Mouse (Mus musculus): ENCODE data around the gene Fstl4. TPM values are rescaled to one million over a fixed set of nuclear protein-coding genes. Genes with fewer than 3 reads are reported as not detected.
"Not testable (repeated sequence)": the region's sequence is repeated elsewhere in the genome, so short reads cannot be mapped to it uniquely, and the experiment has no call there.

Gene Fstl4
- polyA plus RNA-seq, 1 experiment = 0.18 TPM

- no peaks in the 10 kb centered on the region for H3K27me3 ChIP-seq (ENCODE audit: control insufficient read depth, insufficient read depth, low read length)
- peaks cover 7% of the 10 kb centered on the region for H3K4me1 ChIP-seq (replicated peaks; ENCODE audit: control insufficient read depth, insufficient read depth, low read length)
- 64% methylated on average over 5 of the region's 5 CpGs for WGBS
- H3K36me3 ChIP-seq (ENCODE audit: control insufficient read depth, insufficient read depth, low read length) = no peaks in the 10 kb centered on the region
- DNase-seq = no peak
- H3K4me3 ChIP-seq (ENCODE audit: control insufficient read depth, insufficient read depth, low read length) = no peak overlapping the region
- no peak overlapping the region for H3K27ac ChIP-seq (ENCODE audit: control insufficient read depth, insufficient read depth, low read length)
- TF ChIP-seq CTCF (IDR thresholded peaks at IDR 0.05; ENCODE audit: borderline replicate concordance, control insufficient read depth, extremely low read depth, insufficient read depth, low read length, poor library complexity) (no peak), POLR2A (IDR thresholded peaks at IDR 0.05; ENCODE audit: control insufficient read depth, extremely low read depth, insufficient read depth, low read length, poor library complexity) (no peak)
These were observed 423.1 kb downstream of the Fstl4 start for GRCm38 (mm10) chr11:53187427-53188140.

DNA sequence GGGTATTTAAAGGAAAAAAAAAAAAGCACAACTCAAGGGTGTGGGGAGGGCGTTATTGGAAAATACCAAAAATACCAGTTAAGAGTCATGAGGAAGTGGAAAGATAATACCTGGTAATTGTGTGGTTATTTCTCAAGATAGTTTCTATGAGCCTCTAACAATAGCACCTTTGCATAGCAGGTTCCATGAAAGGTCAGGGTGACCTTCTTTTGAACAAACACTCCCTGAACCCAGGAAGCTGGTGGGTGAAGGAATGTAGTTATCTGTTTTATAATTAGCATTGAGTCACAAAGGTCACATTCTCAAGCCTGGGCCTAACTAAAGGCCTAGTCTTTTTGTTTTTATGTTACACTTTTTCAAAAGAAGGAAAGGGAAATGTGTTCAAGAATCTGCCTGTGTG is 432.1 kb downstream of the Fstl4 start:
- not testable (repeated sequence) for DNase-seq; H3K36me3 ChIP-seq (ENCODE audit: control insufficient read depth, insufficient read depth, low read length); H3K4me3 ChIP-seq (ENCODE audit: control insufficient read depth, insufficient read depth, low read length); H3K4me1 ChIP-seq (replicated peaks; ENCODE audit: control insufficient read depth, insufficient read depth, low read length); H3K27ac ChIP-seq (ENCODE audit: control insufficient read depth, insufficient read depth, low read length); H3K27me3 ChIP-seq (ENCODE audit: control insufficient read depth, insufficient read depth, low read length)
- WGBS = 97% methylated on average over 1 of the region's 1 CpGs

DNA sequence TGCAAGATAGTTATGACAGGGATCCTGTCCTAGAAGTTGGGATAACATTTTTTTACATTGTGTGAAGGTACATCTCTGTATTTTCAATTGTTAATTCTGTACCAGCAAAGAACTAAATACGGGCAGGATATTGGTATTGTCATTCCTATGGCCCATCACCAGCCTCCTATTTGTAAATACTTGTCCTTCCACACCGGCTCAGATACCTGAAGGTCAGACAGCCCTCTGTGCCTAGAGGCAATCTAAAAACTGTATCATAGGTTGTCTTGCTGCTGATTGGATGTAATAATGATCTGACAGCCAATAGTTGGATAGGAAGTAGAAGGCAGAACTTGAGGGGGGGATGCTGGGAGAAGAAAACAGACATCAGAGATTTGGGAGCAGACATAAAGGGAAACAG is 432.7 kb downstream of the Fstl4 start:
- Histone ChIP-seq H3K27me3 (ENCODE audit: control insufficient read depth, insufficient read depth, low read length) (no peaks in the 10 kb centered on the region), H3K36me3 (ENCODE audit: control insufficient read depth, insufficient read depth, low read length) (no peaks in the 10 kb centered on the region), H3K4me1 (replicated peaks; ENCODE audit: control insufficient read depth, insufficient read depth, low read length) (no peaks in the 10 kb centered on the region), H3K27ac (ENCODE audit: control insufficient read depth, insufficient read depth, low read length) (no peak overlapping the region), H3K4me3 (ENCODE audit: control insufficient read depth, insufficient read depth, low read length) (no peak overlapping the region)
- no peak for DNase-seq
- 96% methylated on average over 2 of the region's 2 CpGs for WGBS
- TF ChIP-seq CTCF (IDR thresholded peaks at IDR 0.05; ENCODE audit: borderline replicate concordance, control insufficient read depth, extremely low read depth, insufficient read depth, low read length, poor library complexity) = no peak
- TF ChIP-seq POLR2A (IDR thresholded peaks at IDR 0.05; ENCODE audit: control insufficient read depth, extremely low read depth, insufficient read depth, low read length, poor library complexity) = no peak

DNA sequence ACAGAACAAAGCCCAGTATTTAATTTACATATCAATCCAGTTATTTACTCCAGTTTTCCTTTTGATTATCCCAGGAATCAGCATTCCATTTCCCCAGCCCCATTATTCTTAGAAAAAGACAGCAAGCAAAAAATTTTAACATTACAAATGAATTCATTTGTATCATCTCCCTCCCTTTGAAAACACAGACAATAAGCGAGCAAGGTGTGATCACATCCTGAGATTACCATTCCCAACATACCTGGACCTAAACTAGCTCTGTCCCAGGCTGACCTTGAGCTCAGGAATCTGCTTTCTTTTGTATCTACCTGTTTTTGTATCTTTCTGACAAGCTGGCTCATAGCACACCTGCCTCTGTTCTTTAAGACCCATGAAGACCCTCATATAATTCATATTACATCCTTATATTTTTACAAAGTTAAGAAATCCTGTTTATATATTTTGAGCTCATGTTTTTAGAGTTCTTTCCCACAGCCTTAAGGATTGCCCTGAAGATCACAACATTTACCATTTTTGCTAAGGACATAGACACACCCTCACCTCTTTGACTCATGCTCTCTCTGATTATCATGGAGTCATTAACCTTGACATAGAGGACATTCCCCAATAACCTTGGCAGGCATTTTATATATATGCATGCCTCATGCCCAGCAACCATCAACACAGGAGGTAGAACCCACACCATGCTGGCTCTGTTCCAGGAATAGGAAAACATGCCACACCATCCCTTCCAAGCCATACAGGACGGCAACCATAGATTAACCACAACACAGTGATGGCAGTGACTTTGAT is 438.2 kb downstream of the Fstl4 start:
- Histone ChIP-seq H3K27me3 (ENCODE audit: control insufficient read depth, insufficient read depth, low read length) (no peaks in the 10 kb centered on the region), H3K4me1 (replicated peaks; ENCODE audit: control insufficient read depth, insufficient read depth, low read length) (no peaks in the 10 kb centered on the region), H3K36me3 (ENCODE audit: control insufficient read depth, insufficient read depth, low read length) (no peaks in the 10 kb centered on the region), H3K27ac (ENCODE audit: control insufficient read depth, insufficient read depth, low read length) (no peak overlapping the region), H3K4me3 (ENCODE audit: control insufficient read depth, insufficient read depth, low read length) (no peak overlapping the region)
- TF ChIP-seq CTCF (IDR thresholded peaks at IDR 0.05; ENCODE audit: borderline replicate concordance, control insufficient read depth, extremely low read depth, insufficient read depth, low read length, poor library complexity) (no peak), POLR2A (IDR thresholded peaks at IDR 0.05; ENCODE audit: control insufficient read depth, extremely low read depth, insufficient read depth, low read length, poor library complexity) (no peak)
- DNase-seq = no peak
- WGBS = 85% methylated on average over 2 of the region's 2 CpGs

- WGBS = 95% methylated on average over 9 of the region's 9 CpGs
These were observed 446.4 kb downstream of the Fstl4 start for GRCm38 (mm10) chr11:53210876-53211275.

GRCm38 (mm10) chr11:53229011-53229410 is 464.6 kb downstream of the Fstl4 start:
- 94% methylated on average over 3 of the region's 3 CpGs for WGBS
- H3K4me3 ChIP-seq (ENCODE audit: control insufficient read depth, insufficient read depth, low read length) = no peak overlapping the region

More at GRCm38 (mm10) chr11:53210876-53211275, 446.4 kb downstream of the Fstl4 start:
- no peak overlapping the region for H3K27ac ChIP-seq (ENCODE audit: control insufficient read depth, insufficient read depth, low read length)
- no peaks in the 10 kb centered on the region for H3K4me1 ChIP-seq (replicated peaks; ENCODE audit: control insufficient read depth, insufficient read depth, low read length)
- no peak overlapping the region for H3K4me3 ChIP-seq (ENCODE audit: control insufficient read depth, insufficient read depth, low read length)
- H3K27me3 ChIP-seq (ENCODE audit: control insufficient read depth, insufficient read depth, low read length) = no peaks in the 10 kb centered on the region
- DNase-seq = no peak
- no peak for TF ChIP-seq CTCF (IDR thresholded peaks at IDR 0.05; ENCODE audit: borderline replicate concordance, control insufficient read depth, extremely low read depth, insufficient read depth, low read length, poor library complexity)
- TF ChIP-seq POLR2A (IDR thresholded peaks at IDR 0.05; ENCODE audit: control insufficient read depth, extremely low read depth, insufficient read depth, low read length, poor library complexity) = no peak
- no peaks in the 10 kb centered on the region for H3K36me3 ChIP-seq (ENCODE audit: control insufficient read depth, insufficient read depth, low read length)

More at GRCm38 (mm10) chr11:53229011-53229410, 464.6 kb downstream of the Fstl4 start:
- no peak for DNase-seq
- no peaks in the 10 kb centered on the region for H3K4me1 ChIP-seq (replicated peaks; ENCODE audit: control insufficient read depth, insufficient read depth, low read length)
- TF ChIP-seq CTCF (IDR thresholded peaks at IDR 0.05; ENCODE audit: borderline replicate concordance, control insufficient read depth, extremely low read depth, insufficient read depth, low read length, poor library complexity) = no peak
- TF ChIP-seq POLR2A (IDR thresholded peaks at IDR 0.05; ENCODE audit: control insufficient read depth, extremely low read depth, insufficient read depth, low read length, poor library complexity) = no peak
- H3K27me3 ChIP-seq (ENCODE audit: control insufficient read depth, insufficient read depth, low read length) = no peaks in the 10 kb centered on the region
- H3K36me3 ChIP-seq (ENCODE audit: control insufficient read depth, insufficient read depth, low read length) = no peaks in the 10 kb centered on the region
- no peak overlapping the region for H3K27ac ChIP-seq (ENCODE audit: control insufficient read depth, insufficient read depth, low read length)

Measured in thymus, adult 2 months (tissue).